Mouse (Mus musculus): Measurements from ENCODE around the gene Tmem132d.
A peak's percentile ranks its signal among the peaks of the same experiment; 100 is the strongest.

Gene Tmem132d

DNA sequence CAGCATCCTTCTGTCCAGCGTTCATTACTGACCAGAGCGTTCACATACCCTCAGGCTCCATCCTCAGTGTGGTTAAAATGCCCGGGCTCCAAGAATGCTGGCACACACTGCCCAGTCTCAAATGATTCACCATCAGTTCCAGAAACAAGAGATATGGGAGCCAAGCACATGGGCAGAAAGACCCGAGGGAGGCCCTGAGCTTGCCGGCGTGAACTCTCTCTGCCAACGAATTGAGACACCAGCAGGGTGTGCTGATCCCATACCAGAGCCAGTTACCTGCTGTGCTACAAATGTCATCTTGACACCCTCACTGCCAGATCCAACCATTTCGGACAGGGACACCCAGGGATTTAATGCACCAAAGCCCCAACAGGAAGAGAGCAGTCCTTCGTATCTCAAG lies 25.3 kb downstream of the Tmem132d start:
- no peak for DNase-seq (ENCODE audit: low spot score in 2 of 2)

DNA sequence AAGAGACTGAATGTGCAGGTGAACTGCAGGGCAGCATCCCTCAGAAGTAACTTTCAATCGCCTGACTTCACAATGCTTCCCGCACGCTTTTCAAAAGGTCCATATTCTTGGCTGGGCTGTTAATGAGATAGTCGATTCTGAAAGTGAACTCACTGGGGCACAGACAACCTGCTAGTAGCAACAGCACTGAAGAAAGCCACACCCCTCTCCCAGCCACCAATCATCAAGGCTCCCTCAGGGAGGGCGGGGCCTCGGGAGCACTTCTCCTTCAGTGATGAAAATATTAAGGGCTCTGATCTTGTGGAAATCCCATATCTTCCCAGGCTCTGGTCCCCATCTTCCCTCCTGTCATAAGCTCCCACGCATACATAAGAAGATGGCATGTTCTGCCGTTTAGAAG lies 27.8 kb downstream of the Tmem132d start:
- DNase-seq (ENCODE audit: low spot score in 2 of 2), result no peak

DNA sequence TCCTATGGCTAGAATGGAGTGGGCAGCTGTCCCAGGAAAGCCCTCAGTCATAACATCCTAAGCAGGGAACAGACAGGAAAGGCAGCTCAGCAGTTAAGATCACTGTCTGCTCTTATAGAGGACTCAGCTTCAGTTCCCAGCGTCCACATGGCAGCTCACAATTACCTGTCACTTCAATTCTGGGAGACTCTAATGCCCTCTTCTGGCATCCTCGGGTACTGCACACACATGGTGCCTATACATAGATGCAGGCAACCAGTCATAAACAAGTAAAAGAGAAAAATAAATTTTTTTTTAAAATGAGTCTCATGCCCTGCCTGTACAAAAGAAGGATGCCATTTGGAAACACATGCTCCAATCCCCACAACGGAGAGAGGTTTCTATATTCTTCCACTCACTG lies 28.7 kb downstream of the Tmem132d start:
- DNase-seq (ENCODE audit: low spot score in 2 of 2), result no peak

DNA sequence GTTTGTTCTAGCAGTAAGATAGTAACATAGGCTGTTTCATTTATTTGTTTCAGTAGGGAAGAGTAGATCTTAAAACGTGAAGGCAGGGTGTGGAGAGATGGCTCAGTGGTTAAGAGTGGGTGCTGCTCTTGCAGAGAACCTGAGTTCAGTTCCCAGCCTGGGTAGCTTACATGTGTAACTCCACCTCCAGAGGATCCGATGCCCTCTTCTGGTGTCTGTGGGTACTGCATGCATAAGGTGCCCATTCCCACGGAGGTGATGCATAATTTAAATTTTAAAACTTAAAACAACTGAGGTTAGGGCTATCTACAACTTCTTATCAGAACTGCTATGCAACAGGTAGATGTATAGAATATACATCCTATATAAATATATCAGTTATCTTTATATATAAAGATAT lies 40.5 kb downstream of the Tmem132d start:
- DNase-seq (ENCODE audit: low spot score in 2 of 2), result no peak

DNA sequence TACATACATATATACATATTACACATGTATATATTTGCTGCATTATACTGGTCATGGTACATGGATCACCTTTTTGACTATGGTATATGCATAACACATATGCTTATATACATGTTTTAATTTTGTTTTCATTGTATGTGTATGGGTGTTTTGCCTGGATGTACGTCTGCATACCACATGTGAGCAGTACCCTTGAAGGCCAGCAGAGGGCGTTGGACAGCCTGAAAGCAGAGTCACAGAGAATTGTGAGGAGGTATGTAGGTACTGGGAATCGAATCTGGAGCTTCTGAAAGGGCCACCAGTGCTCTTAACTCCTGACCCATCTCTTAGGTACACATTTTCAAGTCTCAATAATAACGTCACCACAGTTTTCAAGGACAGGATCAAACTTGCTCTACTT lies 43.2 kb downstream of the Tmem132d start:
- no peak for DNase-seq (ENCODE audit: low spot score in 2 of 2)

DNA sequence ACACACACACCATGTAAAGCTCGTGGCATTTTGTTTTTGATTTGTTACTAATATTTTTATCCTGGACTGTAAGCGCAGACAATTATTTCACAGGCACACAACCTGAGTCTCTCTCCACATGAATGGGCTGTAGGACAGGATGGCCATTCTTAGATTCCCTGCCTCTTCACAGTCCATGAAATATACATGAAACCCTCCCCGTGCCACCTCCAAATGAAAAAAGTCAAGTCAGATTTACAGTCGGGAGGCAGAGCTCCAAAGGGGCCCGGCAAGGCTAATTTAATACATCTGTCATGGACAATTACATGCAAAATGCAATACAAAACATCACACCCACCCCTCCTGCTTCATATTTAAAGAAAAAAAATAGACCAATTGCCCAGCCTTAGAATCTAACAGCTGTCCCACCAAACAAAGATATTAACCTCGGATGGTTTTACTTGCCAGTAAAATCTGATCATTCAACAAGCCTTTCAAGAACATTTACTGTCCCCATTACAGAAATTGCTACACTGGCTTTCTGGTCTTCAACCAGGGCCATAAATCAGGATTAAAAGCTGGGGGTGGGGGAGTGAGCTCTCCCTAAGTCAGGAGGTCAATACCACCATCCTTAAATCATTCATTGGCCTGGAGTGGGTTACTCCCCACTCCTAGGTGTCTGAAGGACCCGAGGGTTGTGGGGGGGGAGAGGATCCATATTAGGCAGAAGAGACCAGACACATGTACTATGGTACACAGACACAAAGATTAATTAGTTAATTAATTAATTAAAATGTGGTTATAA lies 44.3 kb downstream of the Tmem132d start:
- DNase-seq (ENCODE audit: low spot score in 2 of 2), result no peak

DNA sequence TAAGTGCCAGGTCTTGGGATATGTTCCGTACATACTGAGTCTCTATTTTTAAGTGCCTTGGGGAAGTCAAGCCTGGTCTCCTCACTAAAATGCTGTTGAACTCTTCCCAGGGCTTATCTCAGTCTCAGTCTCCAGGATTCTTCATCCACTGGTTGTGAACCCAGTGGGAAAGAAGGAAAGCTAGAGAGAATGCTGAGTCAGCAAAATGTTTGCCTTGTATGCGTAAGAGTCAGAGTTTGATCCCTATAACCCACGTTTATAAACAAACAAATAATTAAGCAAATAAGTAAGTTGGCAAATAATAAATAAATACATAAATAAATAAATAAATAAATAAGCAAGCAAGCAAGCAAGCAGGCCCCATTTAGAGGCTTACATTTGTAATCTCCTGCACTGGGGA lies 63.1 kb downstream of the Tmem132d start:
- DNase-seq (ENCODE audit: low spot score in 2 of 2), result no peak

DNA sequence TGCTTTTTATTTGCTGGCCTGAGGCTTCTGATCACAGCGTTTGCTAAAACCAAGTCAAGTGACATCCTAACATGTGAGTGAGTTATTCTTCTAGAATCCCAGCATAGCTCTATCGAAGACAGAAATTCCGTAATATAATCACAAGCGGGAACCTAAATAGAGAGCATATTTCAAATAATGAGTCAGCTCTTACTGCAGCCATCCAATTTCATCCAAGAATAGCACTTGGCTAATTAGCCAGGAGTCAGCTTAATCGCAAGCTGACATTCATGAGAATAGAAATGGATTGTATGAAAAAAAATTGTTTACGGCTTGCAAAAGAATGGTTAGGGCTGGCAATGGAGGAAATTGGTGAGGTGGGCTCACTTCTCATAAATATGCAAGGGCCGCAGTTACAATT lies 63.8 kb downstream of the Tmem132d start:
- DNase-seq (ENCODE audit: low spot score in 2 of 2), result no peak

DNA sequence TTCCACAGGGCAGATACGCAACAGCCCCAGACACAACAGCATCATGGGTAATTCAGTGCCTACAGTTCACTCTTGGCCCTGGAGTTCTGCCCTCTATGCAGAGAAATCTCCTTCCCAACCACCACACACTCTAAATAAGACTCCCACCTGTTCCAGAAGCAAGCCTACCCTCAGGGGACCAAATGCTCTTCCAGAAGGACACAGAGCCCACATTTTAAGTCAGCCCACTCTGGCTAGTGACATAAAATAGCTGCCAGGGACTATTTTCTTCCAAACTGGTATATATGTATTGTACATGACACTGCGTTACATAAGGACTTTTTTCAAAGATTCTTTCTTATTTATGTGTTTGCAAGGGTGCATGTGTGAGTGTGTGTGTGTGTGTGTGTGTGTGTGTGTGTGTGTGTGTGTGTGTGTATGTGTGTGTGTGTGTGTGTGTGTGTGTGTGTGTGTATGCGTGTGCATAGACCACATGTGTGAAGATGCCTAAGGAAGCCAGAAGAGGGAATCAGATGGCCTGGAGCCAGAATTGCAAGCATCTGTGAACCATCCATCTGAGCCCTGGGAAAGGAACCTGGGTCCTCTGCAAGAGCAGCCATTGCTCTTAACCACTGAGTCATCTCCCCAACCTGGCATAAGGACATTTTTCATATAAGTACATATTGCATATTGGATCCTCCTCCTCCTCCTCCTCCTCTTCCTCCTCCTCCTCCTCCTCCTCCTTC lies 67.5 kb downstream of the Tmem132d start:
- DNase-seq (ENCODE audit: low spot score in 2 of 2), result peak; percentile 39 to 41

DNA sequence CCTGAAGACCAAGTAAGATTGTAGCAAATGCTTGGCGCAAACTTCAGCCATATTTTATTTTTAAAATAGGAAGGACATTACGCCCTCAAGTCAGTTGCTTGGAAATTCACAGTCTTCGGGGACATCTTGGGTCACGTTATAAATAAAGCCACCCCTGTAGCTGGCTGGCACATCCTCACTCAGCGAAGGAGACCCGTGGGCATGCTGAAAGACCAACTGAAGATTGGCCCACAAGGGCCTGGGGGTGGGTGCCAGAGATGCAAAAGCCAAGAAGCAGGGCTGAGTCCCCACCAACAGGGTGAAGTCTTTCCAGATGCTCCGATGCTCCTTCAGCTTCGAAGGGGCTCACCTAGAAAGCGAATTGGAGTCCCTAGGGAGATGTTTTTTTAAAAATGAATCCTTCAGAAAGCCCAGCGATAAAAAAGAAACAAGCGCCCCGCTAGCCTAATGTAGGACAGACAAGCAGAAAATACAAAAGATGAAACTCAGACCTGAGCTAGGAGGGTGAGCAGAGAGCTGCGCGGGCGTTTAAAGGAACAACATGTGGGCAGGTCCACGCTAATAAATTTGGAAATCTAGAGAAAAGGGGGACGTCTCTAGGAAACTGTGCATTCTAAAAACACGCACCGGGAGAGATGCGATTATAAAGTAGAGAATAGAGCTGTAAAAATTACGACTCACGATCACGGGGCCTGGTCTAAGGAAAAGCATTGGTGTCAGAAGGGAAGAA lies 71.8 kb downstream of the Tmem132d start:
- no peak for DNase-seq (ENCODE audit: low spot score in 2 of 2)

DNA sequence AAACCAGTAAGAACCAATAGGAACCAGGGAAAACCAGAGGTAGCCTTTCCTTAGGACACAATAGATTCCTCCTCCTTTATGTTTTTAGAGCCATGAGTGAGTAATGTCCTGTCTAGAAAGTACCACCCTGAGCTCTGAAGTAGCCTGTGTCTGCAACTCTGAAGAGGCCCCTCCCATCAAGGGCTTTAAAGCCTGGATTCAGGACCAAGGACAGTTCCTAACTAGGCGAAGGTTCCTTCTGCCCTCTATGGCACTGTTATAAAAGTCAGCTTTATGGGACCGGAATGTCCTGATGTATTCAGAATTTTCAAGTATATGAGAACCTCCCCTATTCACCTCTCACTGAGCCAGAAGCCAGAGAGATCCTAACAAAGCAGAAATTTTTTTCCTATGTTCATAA lies 84.0 kb downstream of the Tmem132d start:
- DNase-seq (ENCODE audit: low spot score in 2 of 2), result no peak

DNA sequence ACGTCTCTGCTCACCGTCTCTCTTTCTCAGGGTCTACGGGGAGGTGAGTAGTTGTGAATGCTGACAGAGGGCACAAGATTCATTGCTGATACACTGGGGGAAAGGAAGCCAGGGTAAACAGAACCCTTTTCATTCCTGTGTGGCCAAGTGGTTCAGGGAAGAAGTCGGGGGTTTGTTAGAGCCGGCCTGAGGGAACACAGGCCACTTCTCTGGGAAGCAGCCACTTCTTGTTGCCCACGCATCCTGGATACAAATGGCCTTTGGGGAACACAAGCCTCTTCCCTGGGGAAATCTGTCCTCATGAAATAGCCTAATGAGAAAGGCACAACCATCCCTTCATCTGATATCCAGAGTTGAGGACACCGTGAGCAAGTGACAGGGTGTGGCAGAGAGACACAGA lies 96.0 kb downstream of the Tmem132d start:
- DNase-seq (ENCODE audit: low spot score in 2 of 2), result peak; percentile 40 to 51

DNA sequence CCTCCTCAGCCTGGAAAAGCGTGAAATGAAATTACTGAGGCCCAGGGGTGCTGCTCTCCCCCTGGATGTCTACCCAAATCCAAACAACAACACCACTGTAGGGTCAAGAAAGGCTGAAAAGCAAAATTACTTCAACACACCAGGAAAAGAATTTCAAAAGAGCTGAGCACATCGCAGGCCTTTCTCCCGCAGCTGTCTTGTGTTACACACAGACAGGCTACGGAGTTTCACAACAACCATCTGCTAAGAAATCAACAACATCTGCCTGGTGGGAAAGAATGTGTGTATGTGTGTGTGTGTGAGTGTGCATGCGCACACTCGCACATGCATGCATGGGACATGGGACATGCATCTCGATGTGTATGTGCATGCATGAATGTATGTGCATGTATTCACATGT lies 100.1 kb downstream of the Tmem132d start:
- DNase-seq (ENCODE audit: low spot score in 2 of 2), result no peak

DNA sequence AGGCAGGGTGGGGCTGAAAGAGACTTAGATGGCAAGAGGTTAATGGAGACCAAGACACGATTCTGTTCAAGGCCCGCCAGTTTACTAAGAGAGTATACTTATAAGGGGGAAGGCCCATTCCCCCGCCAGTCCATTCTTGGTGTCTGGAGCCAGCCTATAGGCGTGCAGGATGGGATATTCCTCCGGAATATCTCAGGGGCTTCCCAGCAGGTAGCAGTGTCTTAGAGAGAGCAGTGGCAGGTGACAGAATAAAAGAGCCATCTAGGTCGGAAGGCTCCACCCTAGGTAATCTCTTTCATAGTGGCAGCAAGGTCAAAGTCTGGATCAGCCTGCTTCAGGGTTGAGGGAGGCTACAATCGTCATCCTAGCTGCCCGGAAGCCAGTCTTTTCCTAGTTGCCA lies 102.5 kb downstream of the Tmem132d start:
- DNase-seq (ENCODE audit: low spot score in 2 of 2), result no peak

DNA sequence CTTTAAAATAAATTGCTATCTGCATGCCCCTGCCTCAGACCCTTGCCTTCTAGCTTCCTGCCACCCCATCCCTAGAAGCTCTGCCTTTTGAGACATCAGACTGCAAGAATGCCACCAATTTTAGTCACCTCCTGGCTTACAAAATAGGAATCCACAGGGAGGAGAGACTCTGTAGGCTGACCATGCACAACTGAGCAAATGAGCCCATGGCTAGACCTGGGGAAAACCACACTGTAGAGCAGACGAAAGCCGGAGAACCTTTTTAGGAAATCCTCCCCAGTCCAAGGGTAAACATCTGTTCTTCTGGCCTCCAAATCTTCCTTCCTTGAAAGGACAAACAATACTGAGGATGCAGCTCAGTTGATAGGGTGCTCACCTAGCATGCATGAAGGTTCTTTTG lies 130.5 kb downstream of the Tmem132d start:
- DNase-seq (ENCODE audit: low spot score in 2 of 2), result no peak

DNA sequence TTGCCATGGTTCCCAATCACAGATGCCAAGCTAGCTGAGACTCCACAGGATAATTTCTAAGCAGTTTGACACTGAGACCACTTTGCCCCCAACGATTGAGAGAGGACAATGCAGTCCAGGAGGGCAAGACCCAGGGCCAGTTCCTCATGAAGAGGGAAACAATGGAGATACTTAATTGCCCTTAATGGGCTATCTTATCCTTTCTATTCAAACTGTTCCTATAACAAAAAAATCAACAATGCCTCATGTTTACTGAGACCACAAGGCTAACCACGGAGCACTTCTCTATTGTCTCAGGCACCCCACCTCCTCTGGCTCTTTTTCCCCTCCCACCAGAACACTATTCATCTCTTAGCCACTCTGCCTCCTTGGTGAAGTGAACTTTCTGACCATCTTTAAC lies 141.7 kb downstream of the Tmem132d start:
- DNase-seq (ENCODE audit: low spot score in 2 of 2), result no peak

DNA sequence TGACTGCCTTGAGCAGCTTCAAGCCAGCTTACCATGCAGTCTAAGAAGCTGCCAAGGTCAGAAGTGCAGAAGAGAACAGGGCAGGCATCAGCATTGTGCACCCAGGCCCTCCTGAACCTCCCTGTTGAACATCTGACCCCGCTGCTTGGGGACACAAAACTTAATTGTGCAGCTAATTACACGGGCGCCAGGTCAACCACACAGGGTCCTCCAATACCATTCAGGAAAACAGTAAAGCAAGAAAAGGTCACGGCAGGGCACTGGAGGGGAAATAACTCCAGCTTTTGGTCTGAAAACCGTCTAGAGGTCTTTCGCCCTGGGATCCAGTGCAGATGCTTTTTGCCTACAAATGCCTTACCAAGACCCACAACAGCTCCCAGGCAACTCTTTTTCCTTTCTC lies 159.6 kb downstream of the Tmem132d start:
- DNase-seq (ENCODE audit: low spot score in 2 of 2), result no peak

DNA sequence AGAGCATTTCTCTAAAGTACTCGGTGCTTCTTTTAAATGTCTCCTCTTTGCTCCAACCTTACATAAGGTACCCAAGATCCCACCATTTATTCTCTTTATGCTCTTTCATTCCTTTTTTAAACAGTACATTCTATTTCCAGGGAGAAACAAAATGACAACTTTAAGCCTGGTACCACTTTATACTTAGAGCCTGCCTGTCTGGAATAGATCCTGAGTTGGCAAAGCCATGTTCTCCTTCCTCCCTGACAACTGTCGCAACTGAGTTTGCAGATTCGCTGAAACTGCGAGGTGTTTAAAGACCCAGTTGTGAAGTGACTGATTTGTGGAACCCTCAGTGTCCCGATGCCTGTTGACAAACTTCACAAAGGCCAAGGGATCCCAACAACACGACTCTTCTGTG lies 165.5 kb downstream of the Tmem132d start:
- peak; percentile 42 to 68 for DNase-seq (ENCODE audit: low spot score in 2 of 2)

DNA sequence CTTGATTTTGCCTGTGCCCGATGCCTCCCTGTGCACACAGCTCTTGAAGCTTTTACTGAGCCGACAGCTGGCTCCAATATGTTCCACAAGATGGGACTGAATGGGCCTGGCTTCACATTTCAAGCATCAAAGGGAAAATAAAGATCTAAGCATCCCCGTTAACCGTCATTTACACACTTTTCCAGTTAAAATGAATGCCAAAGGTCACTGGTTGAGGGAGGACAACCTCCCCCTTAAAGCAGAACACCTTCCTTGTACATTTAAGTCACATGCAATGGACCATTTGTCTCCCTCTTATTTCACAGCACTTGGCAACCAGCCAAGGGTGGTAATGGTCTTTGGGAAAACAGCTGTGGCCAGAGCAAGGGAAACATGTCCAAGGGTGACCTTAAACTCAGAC lies 188.7 kb downstream of the Tmem132d start:
- peak in 1 of 2 experiments; percentile 54 for DNase-seq (ENCODE audit: low spot score in 2 of 2)

DNA sequence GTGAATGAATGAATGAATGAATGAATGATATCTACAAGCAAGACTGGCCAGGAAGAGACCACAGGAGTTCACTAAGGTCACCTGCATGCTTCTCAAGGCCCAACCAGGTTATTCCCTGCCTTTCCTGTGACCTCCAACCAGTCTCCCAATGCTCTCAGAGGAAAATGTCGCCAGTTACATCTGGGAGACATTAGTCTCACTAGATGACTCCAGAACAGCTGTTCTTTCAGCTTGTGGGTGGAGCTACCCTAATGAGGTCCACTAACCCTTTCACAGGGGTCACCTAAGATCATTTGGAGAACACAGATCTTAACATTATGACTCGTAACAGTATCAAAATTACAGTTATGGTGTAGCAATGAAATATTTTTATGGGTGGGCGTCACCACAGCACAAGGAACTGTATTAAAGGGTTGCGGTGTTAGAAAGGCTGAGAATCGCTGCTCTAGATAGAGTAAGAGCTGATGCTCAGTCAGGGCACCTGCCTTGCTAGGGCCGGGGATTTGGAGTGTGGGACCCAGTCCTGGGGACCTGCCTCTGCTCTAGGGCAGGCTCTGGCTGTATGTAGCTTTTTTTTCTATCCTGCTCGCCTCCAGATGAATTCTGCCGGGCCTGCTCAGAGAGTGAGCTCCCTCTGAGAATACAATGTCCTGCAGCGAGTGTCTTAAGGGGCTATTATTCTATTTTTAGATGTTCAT lies 196.1 kb downstream of the Tmem132d start:
- no peak for DNase-seq (ENCODE audit: low spot score in 2 of 2)

DNA sequence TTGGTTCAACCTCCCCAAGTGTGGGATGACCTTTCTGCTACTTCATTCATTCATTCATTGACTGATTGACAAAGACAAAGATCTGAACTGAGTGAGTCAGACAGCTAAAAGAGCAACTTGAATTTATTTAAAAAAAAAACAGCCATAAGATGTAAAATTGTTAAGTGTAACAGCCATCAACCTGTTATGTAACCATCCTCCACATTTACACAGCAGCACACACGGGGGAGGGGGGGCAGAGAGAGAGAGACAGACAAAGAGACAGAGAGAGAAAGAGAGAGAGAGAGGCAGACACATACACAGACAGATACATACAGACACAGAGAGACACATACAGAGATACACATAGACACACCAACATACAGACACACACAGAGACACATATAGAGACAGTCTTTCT lies 197.3 kb downstream of the Tmem132d start:
- no peak for DNase-seq (ENCODE audit: low spot score in 2 of 2)

DNA sequence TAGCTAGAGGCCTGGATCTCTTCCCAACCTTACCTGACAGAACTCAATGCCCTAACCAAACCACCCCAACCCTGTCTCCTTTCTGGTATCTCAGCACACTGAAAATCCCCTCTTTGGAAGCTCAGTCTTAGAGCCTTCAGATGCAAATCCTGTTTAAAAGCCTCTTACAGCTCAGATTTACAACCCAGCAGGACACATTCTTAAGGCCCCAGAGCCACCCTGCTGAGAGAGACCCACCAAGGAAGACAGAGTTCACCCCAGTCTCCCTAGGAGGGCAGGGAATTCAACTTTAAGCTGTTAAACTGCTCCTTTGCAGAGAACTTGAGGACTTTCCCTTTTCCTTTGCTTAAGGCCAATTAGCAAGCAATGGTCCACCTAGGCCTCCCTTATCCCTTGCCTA lies 199.8 kb downstream of the Tmem132d start:
- DNase-seq (ENCODE audit: low spot score in 2 of 2), result no peak

All from right cerebral cortex, postnatal 10 days (tissue).